Mouse (Mus musculus) cerebellum, adult 2 months (tissue): ENCODE measurements at regions not wholly inside any gene's neighbourhood (a gene's known extent, or its start where the extent isn't known, plus 50 kb on each side); places are given as distances from the start of the nearest gene placed in this dataset.

Source experiments
- DNase-seq, 2 experiments: peaks; one replicate each; pipeline ENCODE4 v3.0.0; 2021
- H3K27ac ChIP-seq: fragments of 200-500 bp; 2 replicates; pipeline ENCODE4 v1.5.1; 2012; ENCODE audit warnings: low read length, control low read depth, inconsistent platforms; ENCODE audit not compliant: insufficient read depth
- H3K27me3 ChIP-seq: fragments of 200-500 bp; 2 replicates; pipeline ENCODE4 v1.6.1; 2012; ENCODE audit warnings: inconsistent platforms, mild to moderate bottlenecking, low read length, moderate library complexity; ENCODE audit not compliant: control insufficient read depth, insufficient read depth
- H3K4me1 ChIP-seq: fragments of 200-500 bp; 2 replicates; pipeline ENCODE4 v1.6.1; 2011; ENCODE audit warnings: low read length; ENCODE audit not compliant: control insufficient read depth, insufficient read depth
- H3K4me3 ChIP-seq: fragments of 200-500 bp; replicated peaks from 2 replicates; pipeline ENCODE3; 2011; ENCODE audit warnings: mild to moderate bottlenecking, low read depth, low read length, control low read depth; ENCODE audit not compliant: insufficient read depth
- CTCF ChIP-seq: fragments of 200-500 bp; IDR thresholded peaks from 2 replicates; pipeline ENCODE4 v1.5.1; 2011; ENCODE audit warnings: low read depth, mild to moderate bottlenecking, control low read depth, low read length, moderate library complexity, borderline replicate concordance; ENCODE audit not compliant: insufficient read depth
- POLR2A ChIP-seq: fragments of 200-500 bp; IDR thresholded peaks from 2 replicates; pipeline ENCODE4 v1.6.1; 2011; ENCODE audit warnings: low read length, control low read depth, borderline replicate concordance; ENCODE audit not compliant: insufficient read depth
- WGBS: fragments of 180-500 bp; shearing (Covaris S2); methylation state at CpG from one replicate; pipeline ENCODE4 v1.1.7; 2018; 5-methylcytosine and 5-hydroxymethylcytosine counted together

DNA sequence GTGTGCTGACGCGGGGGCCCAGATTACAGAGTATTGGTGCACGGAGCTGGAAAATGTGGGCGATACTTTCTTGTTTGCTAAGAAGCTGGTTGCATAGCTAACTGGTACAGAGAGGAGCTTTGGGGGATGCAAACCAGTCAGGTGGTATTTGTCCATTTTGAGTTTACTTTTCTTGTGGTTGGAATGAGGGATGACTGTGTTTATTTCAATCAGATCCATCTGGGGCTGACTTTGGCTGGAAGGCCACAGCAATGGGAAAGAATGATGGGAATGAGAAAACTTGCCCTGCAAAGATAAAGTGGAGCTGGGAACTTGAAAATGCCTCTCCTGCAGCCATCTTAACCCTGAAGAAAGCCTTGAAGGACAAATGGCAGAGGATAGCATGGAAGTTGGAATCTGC is 336.4 kb upstream of the Ptger4 start:
- no peak for DNase-seq
- 99% methylated on average over 4 of the region's 4 CpGs for WGBS
- Histone ChIP-seq H3K27ac (no peak overlapping the region), H3K4me3 (no peak overlapping the region), H3K4me1 (no peaks in the 10 kb centered on the region), H3K27me3 (no peaks in the 10 kb centered on the region)
- TF ChIP-seq POLR2A: no peak
- no peak for TF ChIP-seq CTCF

DNA sequence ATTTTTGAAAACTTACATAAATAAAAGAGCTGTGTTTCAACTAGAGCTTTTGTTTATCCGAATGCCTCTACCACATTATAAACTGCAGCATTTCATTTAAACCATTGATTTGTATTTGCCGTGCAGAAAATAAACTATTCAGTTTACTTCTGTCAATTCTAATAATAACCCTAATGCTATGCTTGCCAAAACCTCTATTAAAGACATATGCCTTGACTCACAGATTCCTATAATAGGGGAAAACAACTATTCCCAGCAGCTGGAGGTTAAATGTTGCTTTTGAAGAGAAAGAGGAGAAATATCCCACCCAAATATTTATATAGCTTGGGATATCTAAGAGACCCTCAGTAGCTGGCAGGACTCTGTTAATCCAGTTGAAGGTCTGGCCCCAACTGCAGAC is 340.4 kb upstream of the Ptger4 start:
- TF ChIP-seq CTCF (no peak), POLR2A (no peak)
- Histone ChIP-seq H3K4me1 (no peaks in the 10 kb centered on the region), H3K4me3 (no peak overlapping the region), H3K27me3 (no peaks in the 10 kb centered on the region), H3K27ac (no peak overlapping the region)
- no peak for DNase-seq
- WGBS: 89% methylated on average over 2 of the region's 2 CpGs

DNA sequence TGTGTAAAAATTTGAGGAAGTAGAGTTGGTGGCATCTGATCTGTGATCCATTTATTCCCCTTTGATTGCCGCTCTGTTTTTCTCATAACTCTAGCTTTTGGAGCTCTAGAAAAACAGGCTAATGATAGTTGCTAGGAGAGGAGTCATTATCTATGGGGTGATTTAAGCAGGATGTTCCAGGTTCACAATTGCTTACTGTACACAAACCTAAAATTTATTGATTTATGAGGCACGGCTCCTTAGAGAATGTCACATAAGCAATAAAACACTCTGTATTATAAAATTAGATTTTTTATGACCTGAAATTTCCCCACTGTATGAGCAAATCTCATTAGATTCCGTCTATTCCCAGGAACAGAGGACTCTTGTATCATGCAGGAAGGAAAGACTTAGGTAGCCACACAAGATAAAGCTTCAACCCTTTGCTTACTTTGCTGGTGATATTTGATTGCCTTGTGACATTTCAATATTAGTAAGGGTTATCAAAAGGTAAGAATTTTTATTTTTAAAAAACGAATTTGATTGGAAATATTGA is 360.8 kb upstream of the Ptger4 start:
- Histone ChIP-seq H3K4me3 (no peak overlapping the region), H3K27ac (no peak overlapping the region), H3K27me3 (no peaks in the 10 kb centered on the region), H3K4me1 (no peaks in the 10 kb centered on the region)
- 65% methylated on average over 4 of the region's 4 CpGs for WGBS
- no peak for DNase-seq
- TF ChIP-seq POLR2A: no peak
- TF ChIP-seq CTCF: no peak

DNA sequence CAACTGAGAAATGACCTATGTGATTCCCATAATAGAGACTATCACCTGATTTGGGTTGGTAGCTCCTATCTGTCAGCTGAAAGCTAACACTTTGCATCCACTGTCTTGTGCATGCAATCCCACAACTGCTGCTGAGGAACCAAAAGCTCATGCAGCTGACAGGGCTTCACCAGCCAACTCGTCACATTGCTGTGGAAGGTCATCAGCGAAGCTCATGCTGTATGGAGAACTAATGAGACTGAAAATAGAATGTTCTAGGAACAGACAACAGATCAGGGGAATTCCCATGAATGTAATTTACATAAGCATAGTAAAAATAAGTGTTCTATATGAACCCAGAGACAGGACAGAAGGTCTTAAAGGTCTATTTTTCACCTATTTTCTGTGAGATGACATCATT is 363.5 kb upstream of the Ptger4 start:
- no peak for DNase-seq
- TF ChIP-seq CTCF: no peak
- no peak for TF ChIP-seq POLR2A
- Histone ChIP-seq H3K4me1 (no peaks in the 10 kb centered on the region), H3K27ac (no peak overlapping the region), H3K4me3 (no peak overlapping the region), H3K27me3 (no peaks in the 10 kb centered on the region)
- WGBS: 83% methylated on average over 2 of the region's 2 CpGs

DNA sequence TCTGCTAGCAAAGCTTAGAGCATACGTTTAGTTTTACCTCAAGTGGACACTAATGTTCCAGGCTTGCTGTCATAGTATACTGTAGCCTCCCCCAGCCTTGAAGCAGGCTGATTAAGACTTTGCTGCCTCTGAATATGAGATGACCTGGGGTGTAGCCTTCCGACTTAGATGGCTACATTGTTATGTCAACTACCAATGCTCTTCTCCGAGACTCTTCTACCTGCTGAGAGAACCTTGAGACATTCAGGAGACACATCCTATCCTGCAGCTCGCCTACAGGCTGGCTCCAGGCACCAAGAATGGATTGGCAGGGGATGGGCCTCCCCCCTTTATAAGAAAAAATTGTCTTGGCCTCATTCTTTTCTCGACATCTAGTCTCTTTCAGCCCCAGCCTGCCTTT is 379.0 kb upstream of the Ptger4 start:
- H3K27ac ChIP-seq: no peak overlapping the region
- 72% methylated on average over 5 of the region's 5 CpGs for WGBS
- H3K4me3 ChIP-seq: no peak overlapping the region
- no peaks in the 10 kb centered on the region for H3K4me1 ChIP-seq
- no peak for TF ChIP-seq CTCF
- no peak for TF ChIP-seq POLR2A
- DNase-seq: no peak
- H3K27me3 ChIP-seq: no peaks in the 10 kb centered on the region

DNA sequence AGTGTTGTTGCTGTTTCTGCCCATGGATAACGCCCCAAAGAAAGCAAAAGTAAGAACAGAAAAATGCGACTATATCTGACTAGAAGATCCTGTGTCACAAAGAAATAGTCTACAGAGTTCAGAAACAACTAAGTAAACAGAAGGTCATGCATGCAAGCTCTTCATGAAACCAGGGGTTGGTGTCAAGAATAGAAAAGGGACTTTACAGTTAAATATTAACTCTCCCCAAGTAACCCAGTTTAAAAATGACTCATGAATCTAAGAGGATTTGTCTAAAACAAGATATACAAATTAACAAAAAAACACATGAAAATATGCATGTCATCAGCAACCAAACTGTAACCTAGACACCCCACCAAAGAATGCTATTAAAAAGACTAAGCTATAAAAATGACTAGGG is 381.4 kb upstream of the Ptger4 start:
- Histone ChIP-seq H3K4me3 (no peak overlapping the region), H3K4me1 (no peaks in the 10 kb centered on the region), H3K27ac (no peak overlapping the region), H3K27me3 (no peaks in the 10 kb centered on the region)
- no peak for DNase-seq
- WGBS: 87% methylated on average over 2 of the region's 2 CpGs
- TF ChIP-seq CTCF (no peak), POLR2A (no peak)

DNA sequence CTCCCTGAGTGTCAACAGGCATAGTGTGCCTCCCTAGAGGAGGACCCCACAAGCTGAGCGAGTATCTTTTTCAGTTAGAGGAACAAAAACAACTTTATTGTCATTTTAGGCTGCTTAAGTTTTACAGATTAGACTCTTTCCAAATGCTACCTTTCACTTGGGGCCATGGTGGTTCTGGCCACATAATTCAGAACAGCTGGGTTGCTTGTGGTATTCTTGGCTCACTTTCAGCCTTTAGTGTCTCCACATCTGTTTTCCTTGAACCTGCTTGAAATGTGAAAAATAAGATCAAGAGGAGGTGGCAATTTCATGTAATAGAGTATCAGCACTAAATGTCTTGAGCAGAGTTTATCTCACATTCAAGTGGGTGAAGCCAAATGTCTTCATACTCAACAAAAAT is 402.7 kb upstream of the Ptger4 start:
- no peaks in the 10 kb centered on the region for H3K27me3 ChIP-seq
- H3K27ac ChIP-seq: no peak overlapping the region
- 79% methylated on average over 1 of the region's 1 CpGs for WGBS
- no peak overlapping the region for H3K4me3 ChIP-seq
- TF ChIP-seq CTCF: no peak
- no peak for TF ChIP-seq POLR2A
- no peaks in the 10 kb centered on the region for H3K4me1 ChIP-seq
- no peak for DNase-seq

DNA sequence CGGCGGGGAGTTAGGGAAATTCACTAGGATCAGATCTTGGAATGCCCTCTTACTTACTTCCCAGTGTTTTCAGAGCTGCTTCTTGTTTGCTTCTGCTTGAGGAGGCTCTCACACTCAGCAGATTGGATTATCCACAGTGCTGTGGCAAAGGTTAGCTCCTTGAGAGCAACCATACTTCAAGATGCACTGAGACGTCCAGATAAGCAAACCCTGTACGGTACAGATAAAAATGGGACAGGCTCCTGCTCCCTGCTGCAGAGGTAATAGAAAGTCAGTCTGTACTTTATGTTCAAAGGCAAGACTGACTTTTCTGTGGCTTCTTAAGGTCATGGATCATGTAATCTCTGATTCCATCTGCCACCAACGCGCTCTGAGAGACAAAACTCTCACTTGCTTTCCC is 414.8 kb upstream of the Ptger4 start:
- no peaks in the 10 kb centered on the region for H3K4me1 ChIP-seq
- no peaks in the 10 kb centered on the region for H3K27me3 ChIP-seq
- 90% methylated on average over 6 of the region's 6 CpGs for WGBS
- no peak for TF ChIP-seq CTCF
- TF ChIP-seq POLR2A: no peak
- no peak for DNase-seq
- no peak overlapping the region for H3K4me3 ChIP-seq
- no peak overlapping the region for H3K27ac ChIP-seq
